Mouse (Mus musculus): Measurements from ENCODE around the gene Fmnl2. TPM values are rescaled to one million over a fixed set of nuclear protein-coding genes. Genes with fewer than 3 reads are reported as not detected.

Fmnl2 gene
- polyA plus RNA-seq, 1 experiment from 2014 or later = 6.7 TPM

DNA sequence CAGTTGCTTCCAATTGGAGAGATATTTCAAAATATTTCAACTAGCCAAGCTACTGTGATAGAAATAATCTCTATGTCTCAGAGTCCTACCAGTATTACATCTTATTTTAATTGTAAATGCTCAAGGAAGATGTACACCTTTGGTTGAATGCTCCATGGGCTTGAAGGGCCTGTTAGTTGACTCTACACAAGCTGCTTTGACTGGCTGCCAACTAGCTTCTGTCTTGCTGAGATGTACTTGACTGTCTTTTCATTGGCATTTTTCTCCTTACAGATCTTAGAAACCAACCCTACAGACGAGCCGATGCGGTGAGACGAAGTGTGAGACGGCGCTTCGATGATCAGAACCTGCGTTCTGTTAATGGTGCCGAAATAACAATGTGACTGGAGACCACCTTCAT, 273.9 kb downstream of the Fmnl2 start:
- WGBS = 98% methylated on average over 9 of the region's 9 CpGs
- Histone ChIP-seq H3K27me3 (ENCODE audit: low read depth, poor library complexity, severe bottlenecking) (no peaks in the 10 kb centered on the region), H3K9me3 (replicated peaks) (no peaks in the 10 kb centered on the region), H3K4me1 (no peaks in the 10 kb centered on the region), H3K4me3 (no peak overlapping the region), H3K27ac (replicated peaks) (no peak overlapping the region), H3K36me3 (peaks cover 89% of the 10 kb centered on the region)
- DNase-seq (ENCODE audit: low spot score) = no peak

DNA sequence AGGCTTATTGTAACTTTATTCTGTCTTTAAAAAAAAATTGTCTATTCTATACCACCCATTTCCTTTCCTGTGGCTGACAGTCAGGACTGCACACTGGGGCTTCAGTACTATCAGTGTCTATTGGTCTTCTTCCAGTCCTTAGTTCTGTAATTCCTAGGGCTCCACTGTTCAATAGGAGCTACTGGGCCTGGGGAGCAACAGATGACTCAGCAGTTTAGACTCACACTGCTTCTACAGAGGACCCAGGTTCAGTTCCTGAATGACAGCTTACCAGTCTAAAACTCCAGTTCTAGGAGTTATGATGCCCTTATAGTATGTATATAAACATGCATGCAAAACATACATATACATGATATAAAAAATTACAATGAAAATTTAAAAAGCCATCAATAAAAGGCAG, 289.2 kb downstream of the Fmnl2 start:
- no peak for DNase-seq (ENCODE audit: low spot score)
- Histone ChIP-seq H3K9me3 (replicated peaks) (no peaks in the 10 kb centered on the region), H3K4me1 (no peaks in the 10 kb centered on the region), H3K27me3 (ENCODE audit: low read depth, poor library complexity, severe bottlenecking) (no peaks in the 10 kb centered on the region), H3K4me3 (no peak overlapping the region), H3K27ac (replicated peaks) (no peak overlapping the region), H3K36me3 (peaks cover 96% of the 10 kb centered on the region)

DNA sequence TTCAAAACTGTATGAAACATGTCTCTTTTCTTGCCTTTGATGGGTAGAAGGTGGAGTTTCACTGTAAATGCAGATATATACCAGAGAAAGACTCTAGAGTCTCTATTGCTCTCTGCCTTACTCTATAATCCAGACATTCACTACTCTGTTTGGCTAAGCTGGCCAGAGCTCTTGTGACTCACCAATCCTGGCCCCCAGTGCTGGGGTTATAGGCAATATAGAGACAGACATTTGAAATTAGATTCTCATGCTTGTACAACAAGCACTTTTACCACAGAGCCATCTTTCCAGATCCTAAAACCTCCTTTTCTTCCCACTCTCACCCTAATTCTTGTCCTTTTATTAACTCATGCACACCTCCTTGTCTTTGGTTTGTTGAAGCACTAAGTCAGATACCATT, 316.3 kb downstream of the Fmnl2 start:
- DNase-seq (ENCODE audit: low spot score) = no peak
- no peaks in the 10 kb centered on the region for H3K27me3 ChIP-seq (ENCODE audit: low read depth, poor library complexity, severe bottlenecking)
- no peaks in the 10 kb centered on the region for H3K9me3 ChIP-seq (replicated peaks)
- H3K36me3 ChIP-seq = peaks cover 65% of the 10 kb centered on the region
- H3K27ac ChIP-seq (replicated peaks) = no peak overlapping the region
- no peaks in the 10 kb centered on the region for H3K4me1 ChIP-seq
- no peak overlapping the region for H3K4me3 ChIP-seq

DNA sequence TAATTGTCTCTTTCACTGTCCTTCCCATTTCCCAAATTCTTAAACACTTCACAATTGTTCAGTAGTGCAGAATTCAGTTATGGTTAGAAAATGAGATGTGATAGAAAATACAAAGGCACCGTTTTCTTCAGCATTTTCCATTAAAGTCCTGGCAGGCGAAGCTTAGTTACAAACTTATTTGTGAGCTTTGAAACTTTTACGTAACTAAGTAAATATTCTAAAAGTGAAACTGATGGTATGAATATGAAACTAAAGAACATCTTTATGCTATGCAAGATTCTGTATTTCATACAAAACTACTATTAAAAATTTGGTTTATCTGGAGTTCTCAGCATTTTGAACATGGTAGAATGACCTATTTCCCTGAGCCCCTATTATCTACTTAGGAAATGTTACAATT, 321.3 kb downstream of the Fmnl2 start:
- Histone ChIP-seq H3K4me1 (0 out of 2 replicates have a peak, but pooled peaks cover 3% of the 10 kb centered on the region), H3K27me3 (ENCODE audit: low read depth, poor library complexity, severe bottlenecking) (no peaks in the 10 kb centered on the region), H3K27ac (replicated peaks) (no peak overlapping the region), H3K9me3 (replicated peaks) (no peaks in the 10 kb centered on the region), H3K36me3 (peaks cover 54% of the 10 kb centered on the region), H3K4me3 (no peak overlapping the region)
- WGBS = 93% methylated on average over 3 of the region's 3 CpGs
- no peak for DNase-seq (ENCODE audit: low spot score)

DNA sequence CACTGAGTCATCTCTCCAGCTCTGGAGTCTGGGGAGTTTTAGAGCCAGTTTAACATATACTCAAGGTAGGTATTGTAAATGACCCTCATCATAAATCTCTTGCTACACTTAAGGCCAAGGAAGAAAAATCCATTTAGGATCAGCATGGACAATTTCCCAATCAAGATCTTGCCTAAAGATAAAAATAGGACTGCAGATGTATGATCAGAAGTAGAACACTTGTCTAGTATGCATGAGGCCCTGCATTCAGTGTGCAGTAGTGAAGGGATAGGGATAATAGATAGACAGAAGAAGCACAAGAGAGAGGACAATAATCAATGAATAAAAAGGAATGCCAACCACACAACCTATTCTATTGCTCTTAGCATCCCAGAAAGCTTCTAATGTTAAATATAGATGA, 322.2 kb downstream of the Fmnl2 start:
- Histone ChIP-seq H3K9me3 (replicated peaks) (no peaks in the 10 kb centered on the region), H3K4me3 (no peak overlapping the region), H3K36me3 (peaks cover 54% of the 10 kb centered on the region), H3K27ac (replicated peaks) (no peak overlapping the region), H3K27me3 (ENCODE audit: low read depth, poor library complexity, severe bottlenecking) (no peaks in the 10 kb centered on the region), H3K4me1 (0 out of 2 replicates have a peak, but pooled peaks cover 3% of the 10 kb centered on the region)
- DNase-seq (ENCODE audit: low spot score) = no peak

Other genes starting within 250 kb of the Fmnl2 start
- 1.0 and 2.6 TPM in 2 replicates for gene Cacnb4, start 181.0 kb upstream of the Fmnl2 start, polyA plus RNA-seq (2016; fragmentation: Nextera tagmentation; extraction: Ambion mirVana)
- 37.7 and 39.2 TPM in 2 replicates for gene Stam2, start 115.6 kb upstream of the Fmnl2 start, polyA plus RNA-seq (2016; fragmentation: Nextera tagmentation; extraction: Ambion mirVana)